Mouse (Mus musculus) embryonic facial prominence, embryonic 10.5 days (tissue): ENCODE measurements around the gene Gm47289. TPM values are rescaled to one million over a fixed set of nuclear protein-coding genes. Genes with fewer than 3 reads are reported as not detected.

Experiments
- DNase-seq: peaks from one replicate; pipeline ENCODE4 v3.0.0-alpha.2; 2017; ENCODE audit warnings: low spot score
- H3K27ac ChIP-seq: fragments of 300-500 bp; sonication (generic); replicated peaks from 2 replicates; pipeline ENCODE4 v1.5.1; 2016; ENCODE audit warnings: mild to moderate bottlenecking
- H3K27me3 ChIP-seq: fragments of 300-500 bp; sonication (generic); replicated peaks from 2 replicates; pipeline ENCODE4 v1.6.1; 2016; ENCODE audit warnings: low read depth, mild to moderate bottlenecking; ENCODE audit not compliant: poor library complexity, severe bottlenecking
- H3K36me3 ChIP-seq: fragments of 300-500 bp; sonication (generic); replicated peaks from 2 replicates; pipeline ENCODE4 v1.6.1; 2016; ENCODE audit warnings: mild to moderate bottlenecking, moderate library complexity
- H3K4me1 ChIP-seq: fragments of 300-500 bp; sonication (generic); 2 replicates; pipeline ENCODE4 v1.6.1; 2016
- H3K4me3 ChIP-seq: fragments of 300-500 bp; sonication (generic); 2 replicates; pipeline ENCODE4 v1.5.1; 2016; ENCODE audit warnings: mild to moderate bottlenecking, moderate library complexity
- H3K9me3 ChIP-seq: fragments of 300-500 bp; sonication (generic); 2 replicates; pipeline ENCODE4 v1.6.1; 2016; ENCODE audit warnings: mild to moderate bottlenecking
- WGBS: fragments of 180-500 bp; shearing (Covaris S2); methylation state at CpG from one replicate; pipeline ENCODE4 v1.1.7; 2016; 5-methylcytosine and 5-hydroxymethylcytosine counted together
- polyA plus RNA-seq: library from polyadenylated mRNA; unstranded; fragments of >200 nt; fragmentation: Nextera tagmentation; extraction: Ambion mirVana; gene quantifications from 2 replicates; pipeline ENCODE4 v1.2.1, GENCODE M21; 2016

Gene Gm47289
- polyA plus RNA-seq, result not detected in 2 replicates

DNA sequence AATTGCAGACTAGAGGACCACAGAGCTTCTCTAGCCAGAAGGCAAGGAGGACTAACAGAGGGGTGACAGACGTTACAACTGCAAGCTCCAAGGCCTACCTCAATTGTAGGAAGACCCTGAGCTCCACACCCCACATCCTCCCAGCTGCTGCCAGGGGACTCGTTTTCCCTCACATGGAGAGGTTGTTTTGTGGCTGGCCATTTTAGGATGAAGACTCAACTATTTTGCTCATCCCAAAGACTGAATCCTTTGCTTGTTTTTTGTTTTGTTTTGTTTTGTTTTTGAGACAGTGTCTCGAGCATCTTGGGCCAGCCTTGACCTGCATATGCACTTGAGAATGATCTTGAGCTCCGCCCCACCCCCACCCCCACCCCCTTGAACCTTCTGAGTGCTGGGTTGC, at the start of gene Gm47289:
TSS of gene Gm47289 (plus strand) at position 301 of the 400 bp plus-strand sequence.
- Histone ChIP-seq H3K4me3 (no peak within 1 kb of the TSS), H3K4me1 (peaks cover 9% of the 10 kb centered on the region), H3K27ac (no peak within 1 kb of the TSS), H3K27me3 (peaks cover 35% of the 10 kb centered on the region), H3K36me3 (no peaks in the 10 kb centered on the region), H3K9me3 (no peaks in the 10 kb centered on the region)
- no peak for DNase-seq
- 58% methylated on average over 4 of the region's 4 CpGs for WGBS

DNA sequence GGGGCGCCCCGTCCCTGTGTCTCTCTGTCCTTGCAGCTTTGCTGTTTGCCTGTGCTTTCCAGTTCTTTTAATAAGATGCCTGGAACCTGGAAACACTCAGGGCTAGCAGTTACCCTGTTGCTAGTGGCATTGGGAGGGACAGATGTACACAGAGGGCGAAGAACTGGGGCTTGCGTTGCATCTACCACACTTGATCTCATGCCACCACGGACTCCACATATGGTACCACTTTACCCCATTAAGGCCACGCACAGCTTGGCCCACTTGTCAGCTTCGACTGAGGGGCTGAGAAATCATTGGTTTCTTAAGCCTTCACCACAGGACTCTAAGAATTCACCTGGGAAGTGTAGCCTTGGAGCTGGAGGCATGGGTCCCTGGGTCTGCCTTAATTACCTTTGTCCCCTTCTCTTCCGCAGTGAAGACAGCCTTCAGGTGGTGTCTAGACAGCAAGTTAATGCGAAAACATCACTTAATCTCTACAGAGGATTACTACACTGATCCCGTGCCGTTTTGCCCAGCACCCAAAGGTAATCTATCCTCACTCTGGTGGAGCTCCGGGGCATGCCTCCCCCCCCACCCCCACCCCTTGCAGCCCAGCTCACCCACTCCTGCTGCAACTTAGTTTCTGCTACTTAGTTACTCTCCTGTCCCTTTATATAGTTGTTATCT, 49.1 kb upstream of the Gm47289 start:
- H3K27me3 ChIP-seq, result no peaks in the 10 kb centered on the region
- H3K9me3 ChIP-seq, result no peaks in the 10 kb centered on the region
- DNase-seq, result peak; percentile 56
- 38% methylated on average over 12 of the region's 12 CpGs for WGBS
- H3K4me1 ChIP-seq, result peaks cover 24% of the 10 kb centered on the region
- no peak overlapping the region for H3K4me3 ChIP-seq
- H3K27ac ChIP-seq, result peak overlapping the region; percentile 81
- no peaks in the 10 kb centered on the region for H3K36me3 ChIP-seq

DNA sequence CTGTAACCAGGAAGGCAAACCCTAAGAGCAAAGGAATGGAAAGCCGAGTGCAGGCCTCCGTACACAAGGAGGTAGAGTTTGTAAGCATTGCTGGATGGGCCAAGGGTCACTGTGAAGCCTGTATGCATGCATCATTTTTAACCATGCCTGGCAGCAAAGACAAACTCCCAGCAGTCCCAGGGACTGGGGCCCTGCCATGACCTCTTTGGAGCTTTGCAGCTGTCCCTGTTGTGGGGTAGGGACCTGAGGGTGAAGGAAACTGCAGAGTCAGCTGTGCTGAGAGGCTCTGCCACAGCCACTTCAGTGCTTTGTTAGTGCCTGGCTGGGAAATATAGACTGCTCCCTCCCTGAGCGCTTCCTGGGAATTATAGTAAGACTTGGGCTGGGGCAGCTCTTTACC, 48.3 kb upstream of the Gm47289 start:
- Histone ChIP-seq H3K4me1 (peaks cover 24% of the 10 kb centered on the region), H3K27ac (peak overlapping the region; percentile 81), H3K27me3 (no peaks in the 10 kb centered on the region), H3K36me3 (no peaks in the 10 kb centered on the region), H3K4me3 (no peak overlapping the region), H3K9me3 (no peaks in the 10 kb centered on the region)
- DNase-seq, result peak; percentile 48
- 27% methylated on average over 3 of the region's 3 CpGs for WGBS

DNA sequence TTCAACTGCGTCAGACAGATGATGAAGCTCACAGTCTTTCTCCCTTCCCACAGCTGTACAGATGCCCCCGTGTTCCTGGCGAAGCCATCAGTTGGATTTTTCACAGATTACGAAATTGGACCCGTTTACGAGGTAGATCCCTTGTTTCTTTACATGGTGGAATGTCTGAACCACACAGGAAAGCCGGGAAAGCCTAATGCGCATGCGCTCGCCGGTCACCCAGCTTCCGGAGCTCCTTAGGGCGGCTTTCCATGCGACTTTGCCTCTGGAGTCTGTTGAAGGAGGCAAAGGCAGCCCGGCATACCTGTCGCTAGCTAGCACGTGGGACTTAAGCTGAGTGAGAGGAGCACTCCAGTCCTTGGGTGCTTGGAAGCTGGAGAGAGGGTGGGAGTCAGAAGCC, 44.0 kb upstream of the Gm47289 start:
- Histone ChIP-seq H3K4me3 (no peak overlapping the region), H3K9me3 (no peaks in the 10 kb centered on the region), H3K4me1 (peaks cover 18% of the 10 kb centered on the region), H3K27me3 (no peaks in the 10 kb centered on the region), H3K36me3 (no peaks in the 10 kb centered on the region), H3K27ac (no peak overlapping the region)
- DNase-seq, result no peak
- 87% methylated on average over 17 of the region's 17 CpGs for WGBS

DNA sequence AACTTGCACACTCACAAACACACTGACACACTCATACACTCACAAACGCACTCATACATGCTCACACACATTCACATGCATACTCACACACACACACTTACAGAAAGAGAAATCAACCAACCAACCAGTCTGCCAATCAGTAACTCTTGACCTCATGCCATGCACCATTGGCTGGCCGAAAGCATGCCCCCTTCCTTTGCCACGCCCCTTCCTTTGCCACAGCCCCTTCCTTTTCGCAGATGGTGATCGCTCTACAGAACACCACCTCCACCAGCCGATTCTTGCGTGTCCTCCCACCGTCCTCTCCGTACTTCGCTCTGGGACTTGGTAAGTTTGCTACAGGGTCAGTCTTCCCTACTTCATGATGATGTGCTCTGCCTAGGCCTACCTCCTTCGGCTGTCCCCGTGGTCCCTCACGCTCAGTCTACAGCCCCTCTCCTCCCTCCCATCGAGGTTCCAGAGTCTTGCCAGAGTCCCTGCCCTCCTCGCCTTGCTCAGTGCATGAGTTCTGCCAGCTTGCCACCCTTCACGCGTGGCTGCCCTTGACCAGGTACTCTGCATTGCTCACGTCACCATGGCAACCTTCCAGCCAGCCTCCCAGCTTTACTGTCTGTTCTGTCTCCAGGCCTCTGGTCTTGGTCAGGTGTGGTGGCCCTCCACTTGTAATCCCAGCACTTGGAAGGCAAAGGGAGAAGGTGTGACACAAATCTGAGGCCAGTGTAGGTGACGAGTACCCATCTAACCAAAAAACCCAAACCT, 39.4 kb upstream of the Gm47289 start:
- H3K9me3 ChIP-seq, result no peaks in the 10 kb centered on the region
- H3K36me3 ChIP-seq, result no peaks in the 10 kb centered on the region
- H3K4me1 ChIP-seq, result peaks cover 26% of the 10 kb centered on the region
- DNase-seq, result no peak
- 89% methylated on average over 19 of the region's 19 CpGs for WGBS
- no peaks in the 10 kb centered on the region for H3K27me3 ChIP-seq
- no peak overlapping the region for H3K4me3 ChIP-seq
- H3K27ac ChIP-seq, result no peak overlapping the region

DNA sequence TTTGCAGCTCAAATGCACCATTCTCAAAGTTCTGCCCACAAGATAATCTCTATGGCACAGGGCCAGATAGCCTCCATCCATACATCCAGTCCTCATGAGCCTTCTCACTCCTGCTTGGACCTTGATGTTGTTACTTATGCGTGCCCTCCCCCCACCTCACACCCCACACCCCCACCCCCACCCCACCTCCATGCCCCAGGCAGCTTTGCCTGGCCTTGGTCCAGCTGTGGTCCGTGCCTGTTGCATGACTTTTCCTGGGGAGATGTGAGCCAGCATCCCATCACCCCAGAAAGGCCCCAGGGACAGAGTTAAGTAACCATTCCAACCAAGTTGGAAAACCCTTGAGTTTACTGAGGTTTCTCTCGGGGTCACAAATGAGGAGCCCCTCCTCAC, 38.8 kb upstream of the Gm47289 start:
- Histone ChIP-seq H3K27ac (no peak overlapping the region), H3K9me3 (no peaks in the 10 kb centered on the region), H3K4me3 (no peak overlapping the region), H3K27me3 (no peaks in the 10 kb centered on the region), H3K36me3 (no peaks in the 10 kb centered on the region), H3K4me1 (peaks cover 26% of the 10 kb centered on the region)
- 76% methylated on average over 3 of the region's 3 CpGs for WGBS
- no peak for DNase-seq

DNA sequence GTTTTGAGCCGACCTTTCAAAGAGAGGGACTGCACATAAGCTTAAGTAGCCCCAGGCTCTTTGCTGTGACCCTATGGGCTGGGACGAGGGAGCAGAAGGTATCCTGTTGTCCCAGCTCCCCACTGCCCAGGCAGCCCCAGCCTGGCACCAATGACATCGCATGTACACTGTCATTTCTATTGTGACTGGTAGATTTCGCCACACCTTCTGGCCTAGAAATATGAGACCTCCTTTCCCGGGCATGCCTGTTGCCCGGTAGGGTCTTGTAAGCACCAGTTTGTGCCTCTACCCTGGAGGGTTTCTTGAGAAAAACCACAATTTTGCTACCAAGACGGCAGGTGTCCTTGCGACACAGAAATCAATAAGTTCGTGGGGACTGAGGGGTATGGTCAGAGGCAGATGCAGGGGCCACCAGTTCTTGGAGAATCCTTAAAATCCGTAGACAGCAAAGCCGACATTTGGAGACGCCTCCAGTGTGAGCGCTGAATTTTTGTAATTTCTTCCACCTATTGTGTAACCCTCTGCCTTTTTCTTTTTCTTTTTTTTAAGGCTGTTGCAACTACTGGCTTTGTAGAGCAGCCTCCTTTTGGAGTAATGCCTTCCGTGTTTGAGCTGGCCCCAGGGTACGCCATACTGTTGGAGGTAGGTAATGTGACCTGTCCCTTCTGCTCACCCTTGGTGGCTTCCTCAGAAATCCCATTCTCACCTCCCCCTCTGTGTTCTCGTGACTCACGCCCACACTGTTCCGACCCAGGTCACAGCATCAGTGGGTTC, 36.2 kb upstream of the Gm47289 start:
- H3K4me1 ChIP-seq, result peaks cover 26% of the 10 kb centered on the region
- no peak overlapping the region for H3K27ac ChIP-seq
- H3K9me3 ChIP-seq, result no peaks in the 10 kb centered on the region
- 82% methylated on average over 18 of the region's 18 CpGs for WGBS
- no peaks in the 10 kb centered on the region for H3K27me3 ChIP-seq
- H3K36me3 ChIP-seq, result no peaks in the 10 kb centered on the region
- H3K4me3 ChIP-seq, result no peak overlapping the region
- no peak for DNase-seq

DNA sequence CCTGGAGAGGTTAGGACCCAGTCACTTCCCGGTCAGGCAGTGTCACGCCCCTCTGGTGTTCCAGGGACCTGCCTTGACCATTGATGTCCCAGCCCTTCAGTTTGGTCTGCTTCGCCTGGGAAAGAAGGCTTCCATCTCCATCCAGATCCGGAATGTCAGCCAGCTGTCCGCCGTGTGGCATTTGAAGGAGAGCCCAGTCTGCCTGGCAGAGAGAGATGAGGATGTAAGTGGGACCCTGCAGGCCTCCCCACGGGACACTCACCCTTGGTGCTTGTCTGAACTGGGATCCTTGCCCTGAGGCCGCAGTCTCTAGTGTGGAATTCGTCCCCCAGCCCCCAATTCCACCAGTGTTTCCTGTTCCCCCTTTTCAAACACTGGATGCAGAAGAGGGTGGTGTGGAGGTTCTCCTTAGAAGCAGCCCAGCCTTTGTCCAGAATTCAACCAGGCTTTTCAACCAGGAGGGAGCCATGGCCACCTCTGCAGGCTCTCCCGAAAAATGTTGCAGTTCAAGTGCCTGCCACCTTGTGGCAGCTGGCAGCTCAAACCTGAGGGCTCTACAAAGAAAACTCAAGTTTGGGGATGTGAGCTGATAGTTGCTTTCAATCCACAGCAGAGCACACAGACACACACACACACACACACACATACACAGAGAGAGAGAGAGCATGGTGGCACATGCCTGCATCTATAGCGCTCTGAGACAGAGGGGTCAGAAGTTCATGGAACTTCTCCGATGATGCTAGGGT, 30.4 kb upstream of the Gm47289 start:
- no peaks in the 10 kb centered on the region for H3K9me3 ChIP-seq
- DNase-seq, result no peak
- no peaks in the 10 kb centered on the region for H3K36me3 ChIP-seq
- H3K27me3 ChIP-seq, result no peaks in the 10 kb centered on the region
- no peak overlapping the region for H3K4me3 ChIP-seq
- H3K4me1 ChIP-seq, result peaks cover 27% of the 10 kb centered on the region
- WGBS, result 81% methylated on average over 12 of the region's 12 CpGs
- H3K27ac ChIP-seq, result no peak overlapping the region

DNA sequence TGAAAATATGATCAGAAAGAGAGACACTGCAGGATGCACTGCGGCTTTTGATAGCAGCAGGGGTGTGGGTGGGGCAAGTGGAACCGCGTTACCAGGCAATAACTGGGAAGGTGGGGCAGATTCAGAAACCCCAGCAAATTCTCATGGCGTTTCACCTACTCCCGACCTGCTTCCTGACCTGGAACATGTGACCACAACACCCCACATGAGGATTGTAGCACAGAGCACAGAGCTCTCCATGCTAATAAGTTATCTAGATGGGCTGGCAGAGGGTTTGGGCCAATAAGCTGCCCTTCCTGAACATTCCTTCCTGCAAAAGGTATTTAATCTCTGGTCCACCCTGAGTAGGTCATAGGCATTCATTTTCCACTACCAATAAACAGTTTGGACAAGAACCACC, 28.3 kb upstream of the Gm47289 start:
- H3K9me3 ChIP-seq, result no peaks in the 10 kb centered on the region
- no peak overlapping the region for H3K27ac ChIP-seq
- WGBS, result 70% methylated on average over 5 of the region's 5 CpGs
- no peak for DNase-seq
- no peak overlapping the region for H3K4me3 ChIP-seq
- no peaks in the 10 kb centered on the region for H3K27me3 ChIP-seq
- peaks cover 22% of the 10 kb centered on the region for H3K4me1 ChIP-seq
- H3K36me3 ChIP-seq, result no peaks in the 10 kb centered on the region

DNA sequence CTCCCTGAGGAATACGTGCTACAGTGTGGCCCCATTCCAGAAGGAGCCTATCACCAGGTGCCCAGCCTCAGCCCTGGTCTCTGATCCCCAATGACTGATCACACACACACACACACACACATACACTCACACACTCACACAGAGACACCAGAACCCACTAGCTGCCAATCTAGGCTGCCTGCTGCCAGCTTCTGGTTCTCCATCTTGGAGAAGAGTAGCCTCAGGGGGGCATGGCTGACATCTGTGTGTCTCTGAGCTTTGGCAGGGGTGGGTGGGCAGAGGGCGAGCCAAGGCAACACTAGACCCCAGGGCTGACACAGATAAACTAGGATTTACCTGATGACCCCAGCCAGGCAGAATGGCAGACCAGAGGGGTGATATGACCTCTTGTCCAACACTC, 20.1 kb upstream of the Gm47289 start:
- 81% methylated on average over 2 of the region's 2 CpGs for WGBS
- no peak for DNase-seq
- Histone ChIP-seq H3K4me3 (no peak overlapping the region), H3K9me3 (no peaks in the 10 kb centered on the region), H3K4me1 (peaks cover 3% of the 10 kb centered on the region; the same call in 1 of the 2 replicates), H3K27ac (no peak overlapping the region), H3K27me3 (no peaks in the 10 kb centered on the region), H3K36me3 (no peaks in the 10 kb centered on the region)

DNA sequence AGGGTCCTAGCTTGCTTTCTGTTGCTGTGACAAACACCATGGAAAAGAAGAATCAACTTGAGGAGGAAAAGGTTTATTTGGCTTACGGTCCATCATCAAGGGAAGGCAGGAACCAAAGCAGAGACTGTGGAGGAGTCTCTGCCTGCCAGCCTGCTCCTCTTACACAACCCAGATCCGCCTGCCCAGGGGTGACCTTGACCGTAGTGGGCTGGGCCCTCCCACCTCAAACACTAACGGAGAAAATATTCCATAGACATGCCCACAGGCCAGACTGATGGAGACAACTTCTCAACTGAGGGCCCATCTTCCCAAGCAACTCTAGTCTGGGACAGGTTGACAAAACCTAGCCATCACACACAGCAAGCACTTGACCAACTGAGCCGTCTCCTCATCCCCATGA, 16.9 kb upstream of the Gm47289 start:
- H3K4me1 ChIP-seq, result 0 out of 2 replicates have a peak, but pooled peaks cover 3% of the 10 kb centered on the region
- DNase-seq, result no peak
- no peaks in the 10 kb centered on the region for H3K36me3 ChIP-seq
- no peak overlapping the region for H3K4me3 ChIP-seq
- H3K27me3 ChIP-seq, result no peaks in the 10 kb centered on the region
- H3K27ac ChIP-seq, result no peak overlapping the region
- no peaks in the 10 kb centered on the region for H3K9me3 ChIP-seq
- WGBS, result 88% methylated on average over 5 of the region's 5 CpGs

DNA sequence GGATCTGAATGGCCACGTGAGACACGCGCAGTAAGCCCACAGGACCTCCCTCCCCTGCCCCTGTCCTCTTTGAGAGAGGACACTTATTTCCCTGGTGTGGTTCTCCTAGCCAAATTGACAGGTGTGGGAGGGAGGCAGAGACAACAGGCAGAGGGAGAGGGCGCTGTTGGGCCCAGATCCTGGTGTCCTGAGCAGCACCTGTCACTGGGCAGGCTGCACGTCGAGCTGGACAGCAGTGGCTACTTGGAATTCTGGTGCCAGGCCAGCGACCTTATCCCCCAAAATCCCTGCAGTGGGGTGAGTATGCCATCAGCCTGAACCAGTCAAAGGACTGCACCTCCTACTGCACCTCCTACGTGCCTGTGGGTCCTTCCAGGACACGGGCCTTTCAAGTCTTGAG, 15.6 kb upstream of the Gm47289 start:
- 78% methylated on average over 9 of the region's 9 CpGs for WGBS
- DNase-seq, result no peak
- no peak overlapping the region for H3K4me3 ChIP-seq
- H3K4me1 ChIP-seq, result no peaks in the 10 kb centered on the region
- no peak overlapping the region for H3K27ac ChIP-seq
- H3K9me3 ChIP-seq, result no peaks in the 10 kb centered on the region
- H3K36me3 ChIP-seq, result no peaks in the 10 kb centered on the region
- no peaks in the 10 kb centered on the region for H3K27me3 ChIP-seq
